15 mouse cellular contexts compared by ENCODE assay signal in the genomic region with DNA sequence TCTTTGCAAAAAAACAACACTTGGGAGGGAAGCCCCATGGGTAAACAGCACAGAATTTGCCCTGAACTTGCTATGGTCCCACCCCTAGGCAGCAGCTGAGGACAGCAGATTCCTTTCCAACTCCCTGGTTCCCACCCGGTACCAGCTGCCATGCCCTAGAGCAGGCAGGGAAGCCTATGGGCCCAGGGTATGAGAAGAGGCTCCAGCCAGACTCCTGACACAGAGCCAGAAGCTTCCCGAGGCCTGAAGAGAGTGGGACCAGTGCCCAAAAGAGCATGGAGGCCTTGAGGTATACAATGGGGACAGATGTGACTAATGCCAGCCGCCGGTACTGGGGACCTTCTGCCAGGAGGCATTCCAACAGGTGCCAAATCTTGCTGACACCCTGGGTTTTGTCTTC.
DNase-seq lines count a peak whose midpoint lies in the region; ATAC-seq and TF ChIP-seq lines count a peak whose summit lies in the region.
"Had no signal": no experiment of that assay in that cellular context is flagged by ENCODE, and none has a peak within 500 bp of the region (broad histone marks: within the 10 kb centered on the region; RNA-seq: fewer than 3 reads in every experiment).

No protein-coding gene starts in this region.

- 0 out of 2 replicates have a peak, but pooled peaks have one; percentile 54 for ATAC-seq in midbrain, embryonic 15.5 days (replicated peaks)

- intact Hi-C loops in left cerebral cortex, postnatal 4 days (cut with DNase I): no loop called here
- intact Hi-C loops in left cerebral cortex, postnatal 25 days (cut with DNase I): no loop called here

- H3K36me3 ChIP-seq in midbrain, embryonic 15.5 days (replicated peaks): no peaks in the 10 kb centered on the region
- H3K36me3 ChIP-seq: heart, embryonic 12.5 days; limb, embryonic 13.5 days had no signal

- no peak overlapping the region for H3K4me3 ChIP-seq in midbrain, embryonic 15.5 days
- H3K4me3 ChIP-seq: heart, embryonic 12.5 days; limb, embryonic 13.5 days; megakaryocyte, embryonic 14.5 days had no signal

- H3K27me3 ChIP-seq in midbrain, embryonic 15.5 days (replicated peaks): no peaks in the 10 kb centered on the region
- H3K27me3 ChIP-seq: limb, embryonic 13.5 days had no signal

- TF ChIP-seq CTCF in brain, embryonic 14.5 days (IDR thresholded peaks at IDR 0.05; ENCODE audit: borderline replicate concordance, extremely low read depth, insufficient read depth, insufficient read length): no peak

- peaks cover 7% of the 10 kb centered on the region for H3K4me1 ChIP-seq in midbrain, embryonic 15.5 days
- H3K4me1 ChIP-seq: heart, embryonic 12.5 days; limb, embryonic 13.5 days had no signal

- WGBS in midbrain, embryonic 15.5 days: 57% methylated on average over 4 of the region's 4 CpGs

- peak; percentile 40 for DNase-seq in cerebellum, adult 9-11 months
- DNase-seq in cerebellum, postnatal 36 days: no peak
- DNase-seq in left cerebral cortex, postnatal 4 days: peak; percentile 93
- no peak for DNase-seq in left cerebral cortex, postnatal 25 days (ENCODE audit: low spot score in 2 of 2)
- DNase-seq in brain, embryonic 14.5 days (ENCODE audit: low read depth): peak; percentile 87
- no peak for DNase-seq in right cerebral cortex, adult 18-20 months
- no peak for DNase-seq in embryo, embryonic 9.5 days (ENCODE audit: extremely low spot score)
- DNase-seq: gastrocnemius, postnatal 36 days; lung, embryonic 14.5 days; thymus, adult 2 months had no signal

- no peak overlapping the region for H3K27ac ChIP-seq in midbrain, embryonic 15.5 days
- H3K27ac ChIP-seq: kidney, postnatal 0 days; limb, embryonic 13.5 days had no signal

- no peak overlapping the region for H3K4me2 ChIP-seq in midbrain, embryonic 15.5 days
- H3K4me2 ChIP-seq: heart, embryonic 12.5 days; limb, embryonic 13.5 days; lung, embryonic 14.5 days had no signal

- no peak overlapping the region for H3K9ac ChIP-seq in midbrain, embryonic 15.5 days
- H3K9ac ChIP-seq: heart, embryonic 12.5 days; limb, embryonic 13.5 days; lung, embryonic 14.5 days had no signal

- TF ChIP-seq POLR2A in brain, embryonic 14.5 days (IDR thresholded peaks at IDR 0.05; ENCODE audit: borderline replicate concordance, extremely low read depth, insufficient read depth, insufficient read length, poor library complexity, severe bottlenecking): no peak

- H3K9me3 ChIP-seq in midbrain, embryonic 15.5 days: no peaks in the 10 kb centered on the region

Comparison
In these comparisons a context has a peak if more than half of its experiments do, and no peak if none do; other contexts are left out.
1. DNase-seq: peak in cerebellum, adult 9-11 months (single experiment), left cerebral cortex, postnatal 4 days (single experiment) and brain, embryonic 14.5 days (single experiment); none in cerebellum, postnatal 36 days (0 of 2), left cerebral cortex, postnatal 25 days (0 of 2), right cerebral cortex, adult 18-20 months (single experiment) and embryo, embryonic 9.5 days (single experiment).